Mouse (Mus musculus) limb, embryonic 11.5 days (tissue): ENCODE measurements around the gene Luc7l. TPM values are rescaled to one million over a fixed set of nuclear protein-coding genes. Genes with fewer than 3 reads are reported as not detected.

ENCODE experiments used
- ATAC-seq: fragments of 200-750 bp; cut with Nextera tagmentation; 2 replicates; pipeline ENCODE4 v1.8.0; 2017; ENCODE audit warnings: low read depth; ENCODE audit not compliant: insufficient number of reproducible peaks, low FRiP score, low TSS enrichment
- DNase-seq: peaks from one replicate; pipeline ENCODE4 v3.0.0-alpha.2; 2015; ENCODE audit warnings: low spot score
- H3K27ac ChIP-seq: fragments of 300-500 bp; sonication (generic); replicated peaks from 2 replicates; pipeline ENCODE4 v1.5.1; 2014; ENCODE audit warnings: low read depth, mild to moderate bottlenecking, low read length
- H3K27me3 ChIP-seq: fragments of 300-500 bp; sonication (generic); 2 replicates; pipeline ENCODE4 v1.6.1; 2014; ENCODE audit warnings: mild to moderate bottlenecking, low read length, mixed read lengths; ENCODE audit not compliant: control insufficient read depth, insufficient read depth
- H3K36me3 ChIP-seq: fragments of 300-500 bp; sonication (generic); 2 replicates; pipeline ENCODE4 v1.6.1; 2014; ENCODE audit warnings: mild to moderate bottlenecking, low read length, moderate library complexity, mixed read lengths; ENCODE audit not compliant: control insufficient read depth, insufficient read depth
- H3K4me1 ChIP-seq: fragments of 300-500 bp; sonication (generic); 2 replicates; pipeline ENCODE4 v1.6.1; 2014; ENCODE audit warnings: low read length, mixed read lengths; ENCODE audit not compliant: control insufficient read depth, insufficient read depth
- H3K4me2 ChIP-seq: fragments of 300-500 bp; sonication (generic); 2 replicates; pipeline ENCODE4 v1.6.1; 2014; ENCODE audit warnings: low read depth, mild to moderate bottlenecking, moderate library complexity; ENCODE audit not compliant: severe bottlenecking
- H3K4me3 ChIP-seq: fragments of 300-500 bp; sonication (generic); 2 replicates; pipeline ENCODE4 v1.5.1; 2014; ENCODE audit warnings: low read depth, low read length
- H3K9ac ChIP-seq: fragments of 300-500 bp; sonication (generic); 2 replicates; pipeline ENCODE4 v1.6.1; 2014; ENCODE audit warnings: mild to moderate bottlenecking, low read length
- H3K9me3 ChIP-seq: fragments of 300-500 bp; sonication (generic); 2 replicates; pipeline ENCODE4 v1.6.1; 2016; ENCODE audit warnings: low read length; ENCODE audit not compliant: control insufficient read depth
- WGBS: fragments of 180-500 bp; shearing (Covaris S2); extraction: QIAGEN DNeasy Blood & Tissue Kit; methylation state at CpG from one replicate; pipeline ENCODE4 v1.1.7; 2014; 5-methylcytosine and 5-hydroxymethylcytosine counted together
- polyA plus RNA-seq: library from polyadenylated mRNA; unstranded; fragments of >200 nt; fragmentation: Nextera tagmentation; extraction: Ambion mirVana; gene quantifications from 2 replicates; pipeline ENCODE4 v1.2.1, GENCODE M21; 2014

Gene Luc7l
- polyA plus RNA-seq, 1 experiment from 2014 or later, result 146 TPM

GRCm38 (mm10) chr17:26225150-26225549, 27.5 kb upstream of the Luc7l start:
- Histone ChIP-seq H3K4me2 (no peak overlapping the region), H3K4me1 (no peaks in the 10 kb centered on the region), H3K36me3 (no peaks in the 10 kb centered on the region), H3K4me3 (no peak overlapping the region), H3K27ac (no peak overlapping the region), H3K9me3 (no peaks in the 10 kb centered on the region), H3K9ac (0 out of 2 replicates have a peak overlapping the region, but pooled peaks have one; percentile 4), H3K27me3 (no peaks in the 10 kb centered on the region)
- 83% methylated on average over 12 of the region's 12 CpGs for WGBS
- DNase-seq (no peak), ATAC-seq (no peak)

- H3K9me3 ChIP-seq, result no peaks in the 10 kb centered on the region
- no peaks in the 10 kb centered on the region for H3K36me3 ChIP-seq
- no peak overlapping the region for H3K9ac ChIP-seq
- no peak overlapping the region for H3K4me3 ChIP-seq
- no peak overlapping the region for H3K4me2 ChIP-seq
- ATAC-seq (no peak), DNase-seq (no peak)
- H3K27ac ChIP-seq, result no peak overlapping the region
- no peaks in the 10 kb centered on the region for H3K27me3 ChIP-seq
- H3K4me1 ChIP-seq, result no peaks in the 10 kb centered on the region
- 91% methylated on average over 5 of the region's 5 CpGs for WGBS
Measured at GRCm38 (mm10) chr17:26229776-26230175, 22.9 kb upstream of the Luc7l start.

DNA sequence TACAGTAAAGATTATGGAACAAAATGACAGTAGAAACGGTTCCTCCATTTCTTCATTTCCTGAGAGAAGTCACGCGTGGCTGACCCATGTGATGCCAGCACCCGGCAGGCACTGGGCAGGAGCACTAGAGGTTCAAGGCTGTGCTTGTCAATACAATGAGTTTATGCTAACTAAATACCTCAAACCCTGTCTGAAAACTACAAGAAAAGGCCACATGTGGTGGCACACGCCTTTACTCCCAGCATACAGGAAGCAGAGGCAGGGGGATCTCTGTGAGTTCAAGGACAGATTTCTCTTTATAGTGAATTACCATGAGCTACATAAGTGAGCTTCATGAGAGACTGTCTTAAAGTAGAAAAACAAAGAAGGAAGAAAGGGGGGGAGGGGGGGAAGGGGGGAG, 21.5 kb upstream of the Luc7l start:
- H3K27me3 ChIP-seq, result no peaks in the 10 kb centered on the region
- no peak overlapping the region for H3K4me3 ChIP-seq
- DNase-seq (no peak), ATAC-seq (no peak)
- H3K36me3 ChIP-seq, result no peaks in the 10 kb centered on the region
- H3K9me3 ChIP-seq, result no peaks in the 10 kb centered on the region
- H3K4me2 ChIP-seq, result no peak overlapping the region
- H3K9ac ChIP-seq, result no peak overlapping the region
- H3K27ac ChIP-seq, result no peak overlapping the region
- 91% methylated on average over 5 of the region's 5 CpGs for WGBS
- peaks cover 7% of the 10 kb centered on the region; the same call in 1 of the 2 replicates for H3K4me1 ChIP-seq

GRCm38 (mm10) chr17:26232863-26233262, 19.8 kb upstream of the Luc7l start:
- H3K4me3 ChIP-seq, result no peak overlapping the region
- H3K27me3 ChIP-seq, result no peaks in the 10 kb centered on the region
- DNase-seq (no peak), ATAC-seq (no peak)
- H3K4me2 ChIP-seq, result no peak overlapping the region
- H3K9me3 ChIP-seq, result no peaks in the 10 kb centered on the region
- no peak overlapping the region for H3K9ac ChIP-seq
- 71% methylated on average over 8 of the region's 8 CpGs for WGBS
- H3K36me3 ChIP-seq, result no peaks in the 10 kb centered on the region
- peaks cover 7% of the 10 kb centered on the region; the same call in 1 of the 2 replicates for H3K4me1 ChIP-seq
- no peak overlapping the region for H3K27ac ChIP-seq

DNA sequence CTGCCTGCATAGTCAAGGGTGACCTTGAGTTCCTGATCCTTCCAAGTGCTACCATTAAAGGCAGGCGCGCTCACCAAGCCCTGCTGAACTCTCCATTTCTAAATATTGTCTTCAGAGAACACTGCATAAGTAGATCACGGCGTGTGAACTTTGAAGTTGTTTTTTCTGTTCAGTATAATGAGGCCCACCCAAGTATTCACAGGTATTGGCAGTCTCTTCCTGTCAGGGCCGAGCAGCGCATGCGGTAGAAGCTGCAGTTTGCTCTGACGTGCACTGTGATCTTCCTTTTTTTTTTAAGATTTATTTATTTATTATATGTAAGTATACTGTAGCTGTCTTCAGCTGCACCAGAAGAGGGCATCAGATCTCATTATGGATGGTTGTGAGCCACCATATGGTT, 18.3 kb upstream of the Luc7l start:
- Histone ChIP-seq H3K4me2 (no peak overlapping the region), H3K9ac (no peak overlapping the region), H3K4me1 (peaks cover 7% of the 10 kb centered on the region; the same call in 1 of the 2 replicates), H3K27ac (no peak overlapping the region), H3K27me3 (no peaks in the 10 kb centered on the region), H3K9me3 (no peaks in the 10 kb centered on the region), H3K36me3 (no peaks in the 10 kb centered on the region), H3K4me3 (no peak overlapping the region)
- DNase-seq, result no peak
- no peak for ATAC-seq
- 90% methylated on average over 8 of the region's 8 CpGs for WGBS

- Histone ChIP-seq H3K4me2 (no peak overlapping the region), H3K27me3 (no peaks in the 10 kb centered on the region), H3K36me3 (no peaks in the 10 kb centered on the region), H3K9me3 (no peaks in the 10 kb centered on the region), H3K9ac (peak overlapping the region; percentile 7; the same call in 1 of the 2 replicates), H3K4me1 (peaks cover 7% of the 10 kb centered on the region; the same call in 1 of the 2 replicates), H3K27ac (peak overlapping the region; percentile 39), H3K4me3 (no peak overlapping the region)
- WGBS, result 62% methylated on average over 13 of the region's 13 CpGs
- ATAC-seq (no peak), DNase-seq (no peak)
Measured at GRCm38 (mm10) chr17:26235077-26235815, 17.4 kb upstream of the Luc7l start.

DNA sequence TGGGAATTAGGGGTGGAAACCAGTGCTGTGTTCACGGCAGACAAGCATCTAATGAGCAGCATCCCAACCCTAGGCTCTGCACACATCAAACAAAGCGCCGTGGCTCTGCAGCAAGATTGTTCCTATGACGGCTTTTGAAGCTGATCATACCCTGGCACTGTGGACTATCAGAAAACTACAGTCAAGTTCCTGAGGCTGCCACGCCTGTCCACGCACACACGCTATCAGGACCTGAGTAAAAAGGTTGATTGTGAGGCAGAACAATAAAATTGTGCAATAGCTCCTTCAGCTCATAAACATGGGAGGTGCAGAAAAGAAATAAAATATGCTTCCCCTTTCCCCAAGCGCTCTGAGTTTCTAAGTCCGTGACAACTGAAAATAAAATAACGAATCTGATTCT, 15.0 kb upstream of the Luc7l start:
- H3K27ac ChIP-seq, result no peak overlapping the region
- H3K27me3 ChIP-seq, result no peaks in the 10 kb centered on the region
- H3K4me3 ChIP-seq, result no peak overlapping the region
- 85% methylated on average over 10 of the region's 10 CpGs for WGBS
- H3K4me1 ChIP-seq, result peaks cover 7% of the 10 kb centered on the region; the same call in 1 of the 2 replicates
- no peak overlapping the region for H3K9ac ChIP-seq
- DNase-seq (no peak), ATAC-seq (no peak)
- no peak overlapping the region for H3K4me2 ChIP-seq
- no peaks in the 10 kb centered on the region for H3K9me3 ChIP-seq
- H3K36me3 ChIP-seq, result no peaks in the 10 kb centered on the region

DNA sequence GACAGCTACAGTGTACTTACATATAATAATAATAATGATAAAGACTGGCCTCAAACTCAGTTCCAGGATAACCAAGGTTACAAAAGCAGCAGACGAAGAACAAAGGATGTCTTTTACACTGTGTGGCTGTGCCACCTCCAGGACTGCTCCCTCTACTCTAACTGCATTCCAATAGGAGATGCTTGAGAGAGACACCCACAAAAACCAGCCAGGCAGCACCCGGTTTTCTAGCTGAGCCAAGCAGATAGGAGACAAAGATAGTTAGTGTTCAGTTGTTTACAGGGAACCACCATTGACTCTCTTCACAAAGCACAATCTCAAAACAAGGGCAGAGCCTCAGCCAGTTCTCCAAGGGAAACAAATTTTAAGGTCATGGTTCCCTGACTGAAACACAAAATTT, 13.1 kb upstream of the Luc7l start:
- peaks cover 9% of the 10 kb centered on the region; the same call in 1 of the 2 replicates for H3K4me1 ChIP-seq
- H3K36me3 ChIP-seq, result no peaks in the 10 kb centered on the region
- no peaks in the 10 kb centered on the region for H3K9me3 ChIP-seq
- no peak overlapping the region for H3K9ac ChIP-seq
- H3K4me3 ChIP-seq, result no peak overlapping the region
- 65% methylated on average over 2 of the region's 2 CpGs for WGBS
- DNase-seq (no peak), ATAC-seq (no peak)
- no peaks in the 10 kb centered on the region for H3K27me3 ChIP-seq
- no peak overlapping the region for H3K4me2 ChIP-seq
- H3K27ac ChIP-seq, result no peak overlapping the region
